Mouse (Mus musculus) layer of hippocampus, postnatal 14 days (tissue): ENCODE data around the gene Krtap19-3. TPM values are rescaled to one million over a fixed set of nuclear protein-coding genes. Genes with fewer than 3 reads are reported as not detected.

Experiments used
- DNase-seq, 2 experiments: peaks; one replicate each; pipeline ENCODE4 v3.0.0; 2021 to 2022; ENCODE audit warnings: low spot score in 2 of 2, mixed read lengths in 1 of 2
- long read RNA-seq, 2 experiments: library from polyadenylated mRNA; stranded (forward); transcript quantifications; one replicate each; pipeline ENCODE4 v2.0.0; 2021
- total RNA-seq, 2 experiments: library from RNA; stranded (reverse); gene quantifications; 2 replicates each; pipeline ENCODE4 v1.2.3; 2021

Gene Krtap19-3
- total RNA-seq, result not detected
- long read RNA-seq, experiment 1, result 0 reads
- long read RNA-seq, experiment 2, result 0 reads

- no peak for DNase-seq
Observed at GRCm38 (mm10) chr16:88877938-88878337, at the start of gene Krtap19-3. Krtap19-3 (minus strand) TSS chr16:88878038.

GRCm38 (mm10) chr16:88896357-88896756, 18.5 kb upstream of the Krtap19-3 start, which contains the start of gene Krtap19-5:
Krtap19-5 (minus strand) TSS chr16:88896457.
- DNase-seq, result no peak

- DNase-seq, result no peak
Observed at GRCm38 (mm10) chr16:88886870-88887269, 9.0 kb upstream of the Krtap19-3 start.

GRCm38 (mm10) chr16:88884989-88885388, 7.2 kb upstream of the Krtap19-3 start, which contains the start of gene Krtap19-4:
Krtap19-4 (minus strand) TSS chr16:88885089.
- no peak for DNase-seq

- DNase-seq, result no peak
Observed at GRCm38 (mm10) chr16:88874169-88874568, 3.7 kb downstream of the Krtap19-3 start, which contains the start of gene Krtap19-2. Krtap19-2 (minus strand) TSS chr16:88874269.

- DNase-seq, result no peak
Observed at GRCm38 (mm10) chr16:88869311-88869710, 8.5 kb downstream of the Krtap19-3 start, which contains the start of gene Krtap19-1. Krtap19-1 (minus strand) TSS chr16:88869411.

- DNase-seq, result no peak
Observed at GRCm38 (mm10) chr16:88864887-88865407, 12.9 kb downstream of the Krtap19-3 start.

- DNase-seq, result no peak
Observed at GRCm38 (mm10) chr16:88851450-88851849, 26.4 kb downstream of the Krtap19-3 start.

GRCm38 (mm10) chr16:88848558-88848957, 29.3 kb downstream of the Krtap19-3 start:
- no peak for DNase-seq

- no peak for DNase-seq
Observed at GRCm38 (mm10) chr16:88847363-88847762, 30.5 kb downstream of the Krtap19-3 start.

Other genes starting within 250 kb of the Krtap19-3 start
- not detected for gene Krtap26-1, start 230.2 kb downstream of the Krtap19-3 start, total RNA-seq
- gene Krtap27-1, start 206.4 kb downstream of the Krtap19-3 start, total RNA-seq, result not detected
- not detected for gene 2310061N02Rik, start 170.1 kb downstream of the Krtap19-3 start, total RNA-seq
- gene Krtap13-1, start 149.2 kb downstream of the Krtap19-3 start, total RNA-seq, result not detected
- gene Krtap13, start 126.4 kb downstream of the Krtap19-3 start, total RNA-seq, result not detected
- gene 2310034C09Rik, start 119.2 kb downstream of the Krtap19-3 start, total RNA-seq, result not detected
- gene 2310057N15Rik, start 103.8 kb downstream of the Krtap19-3 start, total RNA-seq, result not detected
- gene Gm5965, start 100.1 kb downstream of the Krtap19-3 start, total RNA-seq, result not detected
- gene Gm20741, start 65.8 kb downstream of the Krtap19-3 start, total RNA-seq, result not detected
- gene Krtap15, start 57.8 kb downstream of the Krtap19-3 start, total RNA-seq, result not detected
- gene Krtap14, start 51.9 kb downstream of the Krtap19-3 start, total RNA-seq, result not detected
- gene Krtap19-1, start 8.6 kb downstream of the Krtap19-3 start, total RNA-seq, result not detected
- not detected for gene Krtap19-2, start 3.8 kb downstream of the Krtap19-3 start, total RNA-seq
- not detected for gene Krtap19-4, start 7.1 kb upstream of the Krtap19-3 start, total RNA-seq
- not detected for gene Krtap19-5, start 18.4 kb upstream of the Krtap19-3 start, total RNA-seq
- gene Krtap19-9b, start 54.2 kb upstream of the Krtap19-3 start, total RNA-seq, result not detected
- not detected for gene Krtap16-3, start 84.8 kb upstream of the Krtap19-3 start, total RNA-seq
- not detected for gene Krtap22-2, start 132.7 kb upstream of the Krtap19-3 start, total RNA-seq
- gene Gm10229, start 137.2 kb upstream of the Krtap19-3 start, total RNA-seq, result not detected
- not detected for gene Krtap6-1, start 153.7 kb upstream of the Krtap19-3 start, total RNA-seq
- gene Gm10228, start 163.4 kb upstream of the Krtap19-3 start, total RNA-seq, result not detected
- not detected for gene Krtap6-5, start 169.8 kb upstream of the Krtap19-3 start, total RNA-seq
- not detected for gene 1110025L11Rik, start 186.0 kb upstream of the Krtap19-3 start, total RNA-seq
- not detected for gene Krtap6-3, start 206.0 kb upstream of the Krtap19-3 start, total RNA-seq